In genomic region chr2:59183541-59183940, GRCm38 (mm10) we compare ENCODE assay signal across 23 mouse cellular contexts. TPM values are rescaled to one million over a fixed set of nuclear protein-coding genes. Genes with fewer than 3 reads are reported as not detected.
"Had no signal": no experiment of that assay in that cellular context is flagged by ENCODE, and none has a peak within 500 bp of the region (broad histone marks: within the 10 kb centered on the region; RNA-seq: fewer than 3 reads in every experiment).

No protein-coding gene starts in this region.

- H3K27ac ChIP-seq: heart, embryonic 10.5 days; heart, embryonic 13.5 days; heart, embryonic 15.5 days; hindbrain, embryonic 13.5 days; hindbrain, embryonic 15.5 days; hindbrain, postnatal 0 days; limb, embryonic 13.5 days; limb, embryonic 15.5 days; liver, embryonic 12.5 days; liver, embryonic 14.5 days had no signal

- H3K9ac ChIP-seq: heart, embryonic 13.5 days; heart, embryonic 15.5 days; hindbrain, embryonic 13.5 days; hindbrain, embryonic 15.5 days; limb, embryonic 13.5 days; limb, embryonic 15.5 days; liver, embryonic 12.5 days; liver, embryonic 14.5 days had no signal

- H3K27me3 ChIP-seq: heart, embryonic 13.5 days; heart, embryonic 15.5 days; hindbrain, embryonic 13.5 days; hindbrain, embryonic 15.5 days; limb, embryonic 13.5 days; limb, embryonic 15.5 days; liver, embryonic 12.5 days had no signal

- H3K4me2 ChIP-seq: heart, embryonic 13.5 days; heart, embryonic 15.5 days; hindbrain, embryonic 13.5 days; hindbrain, embryonic 15.5 days; limb, embryonic 13.5 days; limb, embryonic 15.5 days; liver, embryonic 12.5 days had no signal

- H3K4me3 ChIP-seq: heart, embryonic 10.5 days; heart, embryonic 13.5 days; heart, embryonic 15.5 days; hindbrain, embryonic 13.5 days; hindbrain, embryonic 15.5 days; limb, embryonic 13.5 days; limb, embryonic 15.5 days; liver, embryonic 12.5 days had no signal

- H3K9me3 ChIP-seq: heart, embryonic 10.5 days; heart, embryonic 13.5 days; heart, embryonic 15.5 days; hindbrain, embryonic 13.5 days; hindbrain, embryonic 15.5 days; limb, embryonic 13.5 days; limb, embryonic 15.5 days; liver, embryonic 12.5 days had no signal

- ATAC-seq: hindbrain, postnatal 0 days; intestine, embryonic 16.5 days; liver, embryonic 12.5 days had no signal

- H3K36me3 ChIP-seq: hindbrain, embryonic 15.5 days had no signal

- DNase-seq: gastrocnemius, postnatal 14 days; gastrocnemius, postnatal 36 days; heart, adult 18-20 months; heart, postnatal 14 days; heart, postnatal 36 days; kidney, adult 11 months; kidney, adult 8-10 months; kidney, postnatal 14 days; layer of hippocampus, adult 9-11 months; layer of hippocampus, postnatal 36 days; left cerebral cortex, postnatal 4 days had no signal

RNA-seq across cellular contexts. Expression of gene Ccdc148, which starts 23.1 kb away (rescaled TPM):
- total RNA-seq: gastrocnemius, adult 8-10 months had no signal
